Mouse (Mus musculus) embryonic facial prominence, embryonic 13.5 days (tissue): ENCODE data around the gene Olfr223. TPM values are rescaled to one million over a fixed set of nuclear protein-coding genes. Genes with fewer than 3 reads are reported as not detected.
"Not testable (repeated sequence)": the region's sequence is repeated elsewhere in the genome, so short reads cannot be mapped to it uniquely, and the experiment has no call there.

ENCODE experiments used
- ATAC-seq: fragments of 200-750 bp; cut with Nextera tagmentation; 2 replicates; pipeline ENCODE4 v1.8.0; 2017; ENCODE audit warnings: low read depth; ENCODE audit not compliant: insufficient number of reproducible peaks, insufficient read depth, low FRiP score, low TSS enrichment
- H3K27ac ChIP-seq: fragments of 300-500 bp; sonication (generic); 2 replicates; pipeline ENCODE4 v1.5.1; 2015; ENCODE audit warnings: moderate library complexity, mild to moderate bottlenecking, inconsistent platforms
- H3K27me3 ChIP-seq: fragments of 300-500 bp; sonication (generic); 2 replicates; pipeline ENCODE4 v1.6.1; 2015; ENCODE audit warnings: mild to moderate bottlenecking, inconsistent platforms
- H3K36me3 ChIP-seq: fragments of 300-500 bp; sonication (generic); 2 replicates; pipeline ENCODE4 v1.6.1; 2015; ENCODE audit warnings: mild to moderate bottlenecking, inconsistent platforms
- H3K4me1 ChIP-seq: fragments of 300-500 bp; sonication (generic); 2 replicates; pipeline ENCODE4 v1.6.1; 2015; ENCODE audit warnings: inconsistent platforms
- H3K4me2 ChIP-seq: fragments of 300-500 bp; sonication (generic); 2 replicates; pipeline ENCODE4 v1.6.1; 2015; ENCODE audit warnings: moderate library complexity, mild to moderate bottlenecking, inconsistent platforms
- H3K4me3 ChIP-seq: fragments of 300-500 bp; sonication (generic); 2 replicates; pipeline ENCODE4 v1.5.1; 2015; ENCODE audit warnings: mild to moderate bottlenecking, inconsistent platforms
- H3K9ac ChIP-seq: fragments of 300-500 bp; sonication (generic); 2 replicates; pipeline ENCODE4 v1.6.1; 2015; ENCODE audit warnings: mild to moderate bottlenecking, inconsistent platforms
- H3K9me3 ChIP-seq: fragments of 300-500 bp; sonication (generic); 2 replicates; pipeline ENCODE4 v1.6.1; 2016; ENCODE audit warnings: inconsistent platforms
- WGBS: fragments of 180-500 bp; shearing (Covaris S2); methylation state at CpG from one replicate; pipeline ENCODE4 v1.1.7; 2015; ENCODE audit warnings: mixed read lengths; 5-methylcytosine and 5-hydroxymethylcytosine counted together
- polyA plus RNA-seq: library from polyadenylated mRNA; unstranded; fragments of >200 nt; fragmentation: Nextera tagmentation; extraction: Ambion mirVana; gene quantifications from 2 replicates; pipeline ENCODE4 v1.2.1, GENCODE M21; 2015

The Olfr223 gene
- polyA plus RNA-seq, 1 experiment from 2014 or later = not detected

DNA sequence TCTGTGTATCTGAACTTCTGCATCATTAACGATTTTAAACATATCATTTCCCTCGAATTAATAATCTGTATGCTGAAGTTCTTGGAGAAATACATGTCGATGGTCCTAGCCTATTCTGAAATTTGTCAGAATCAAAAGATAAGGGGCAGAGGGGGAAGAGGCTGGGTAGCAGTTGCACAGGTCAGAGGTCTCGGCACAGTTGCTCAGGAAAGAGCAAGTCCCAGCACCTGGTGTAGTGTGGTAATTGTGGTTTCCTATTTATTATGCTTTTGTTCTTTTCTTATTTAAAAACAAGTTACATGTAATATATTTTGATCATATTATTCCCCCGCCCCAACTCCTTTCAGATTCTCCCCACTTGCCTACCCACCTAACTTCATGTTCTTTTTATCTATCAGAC is 35.1 kb upstream of the Olfr223 start:
- Histone ChIP-seq H3K4me3 (no peak overlapping the region), H3K27me3 (no peaks in the 10 kb centered on the region), H3K4me2 (no peak overlapping the region), H3K27ac (no peak overlapping the region), H3K9me3 (no peaks in the 10 kb centered on the region), H3K36me3 (no peaks in the 10 kb centered on the region), H3K4me1 (no peaks in the 10 kb centered on the region), H3K9ac (no peak overlapping the region)
- no peak for ATAC-seq
- WGBS = 76% methylated on average over 5 of the region's 5 CpGs

- H3K9ac ChIP-seq = no peak overlapping the region
These were observed 33.1 kb upstream of the Olfr223 start for GRCm38 (mm10) chr11:59626192-59626591.

DNA sequence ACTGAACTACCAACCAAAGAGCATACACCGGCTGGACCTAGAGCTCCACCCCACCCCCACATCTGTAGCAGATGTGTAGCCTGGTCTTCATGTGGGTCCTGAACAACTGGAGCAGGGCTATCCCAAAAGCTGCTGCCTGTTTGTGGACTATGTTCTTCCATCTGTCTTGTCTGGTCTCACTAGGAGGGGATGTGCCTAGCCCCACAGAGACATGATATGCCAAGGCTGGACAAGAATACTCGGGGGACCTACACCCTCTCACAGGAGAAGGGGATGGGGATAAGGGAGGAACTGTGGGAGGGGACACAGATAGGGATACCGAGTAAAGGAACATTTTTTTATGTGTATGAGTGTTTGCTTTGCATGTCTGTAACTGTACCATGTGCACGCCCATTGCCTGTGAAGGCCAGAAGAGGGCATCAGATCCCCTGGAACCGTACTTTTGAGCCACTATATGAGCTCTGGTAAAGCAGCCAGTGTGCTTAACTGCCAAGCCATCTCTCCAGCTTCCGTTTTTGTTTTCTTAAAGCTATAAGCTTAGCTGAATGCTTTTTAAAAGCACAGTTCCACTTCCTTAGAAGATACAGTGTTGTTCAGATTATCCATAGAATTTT is 31.0 kb upstream of the Olfr223 start:
- H3K36me3 ChIP-seq = no peaks in the 10 kb centered on the region
- ATAC-seq = no peak
- no peaks in the 10 kb centered on the region for H3K9me3 ChIP-seq
- WGBS = 39% methylated on average over 6 of the region's 6 CpGs
- no peak overlapping the region for H3K27ac ChIP-seq
- no peak overlapping the region for H3K4me3 ChIP-seq
- no peak overlapping the region for H3K9ac ChIP-seq
- H3K4me1 ChIP-seq = no peaks in the 10 kb centered on the region
- no peaks in the 10 kb centered on the region for H3K27me3 ChIP-seq
- no peak overlapping the region for H3K4me2 ChIP-seq

More at GRCm38 (mm10) chr11:59626192-59626591, 33.1 kb upstream of the Olfr223 start:
- Histone ChIP-seq H3K9me3 (no peaks in the 10 kb centered on the region), H3K27ac (no peak overlapping the region), H3K4me1 (no peaks in the 10 kb centered on the region), H3K4me2 (no peak overlapping the region), H3K36me3 (no peaks in the 10 kb centered on the region), H3K4me3 (no peak overlapping the region), H3K27me3 (no peaks in the 10 kb centered on the region)
- 84% methylated on average over 7 of the region's 7 CpGs for WGBS
- no peak for ATAC-seq

DNA sequence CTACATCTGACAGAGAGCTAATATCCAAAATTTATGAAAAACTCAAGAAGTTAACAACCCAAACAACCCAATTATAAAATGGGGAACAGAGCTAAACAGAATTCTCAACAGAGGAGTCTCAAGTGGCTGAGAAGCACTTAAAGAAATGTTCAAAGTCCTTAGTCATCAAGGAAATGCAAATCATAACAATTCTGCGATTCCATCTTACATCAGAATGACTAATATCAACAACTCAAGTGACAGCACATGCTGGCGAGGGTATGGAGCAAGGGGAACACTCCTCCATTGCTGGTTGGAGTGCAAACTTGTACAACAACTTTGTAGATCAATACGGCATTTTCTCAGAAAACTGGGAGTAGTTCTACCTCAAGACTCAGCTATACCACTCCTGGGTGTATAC is 29.1 kb upstream of the Olfr223 start:
- H3K4me3 ChIP-seq = no peak overlapping the region
- no peaks in the 10 kb centered on the region for H3K27me3 ChIP-seq
- no peak for ATAC-seq
- no peaks in the 10 kb centered on the region for H3K9me3 ChIP-seq
- H3K36me3 ChIP-seq = no peaks in the 10 kb centered on the region
- 78% methylated on average over 3 of the region's 3 CpGs for WGBS
- no peaks in the 10 kb centered on the region for H3K4me1 ChIP-seq
- H3K9ac ChIP-seq = no peak overlapping the region
- H3K27ac ChIP-seq = no peak overlapping the region
- H3K4me2 ChIP-seq = no peak overlapping the region

DNA sequence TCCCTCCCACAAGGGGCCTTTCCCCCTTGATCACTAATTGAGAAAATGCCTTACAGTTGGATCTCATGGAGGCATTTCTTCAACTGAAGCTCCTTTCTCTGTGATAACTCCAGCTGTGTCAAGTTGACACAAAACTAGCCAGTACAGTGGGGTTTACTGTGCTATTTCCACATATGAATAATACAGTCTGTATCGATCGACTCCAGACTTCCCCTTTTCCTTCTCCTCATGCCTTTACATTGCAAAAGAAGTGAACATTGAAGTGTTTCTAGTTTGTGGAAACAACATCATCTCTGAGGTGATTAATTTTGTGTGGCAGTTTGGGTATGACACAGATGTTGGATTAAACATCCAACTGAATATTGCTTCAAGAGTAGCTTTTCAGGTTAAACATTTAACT is 23.9 kb upstream of the Olfr223 start:
- H3K4me3 ChIP-seq, H3K4me1 ChIP-seq, H3K27ac ChIP-seq, ATAC-seq, H3K36me3 ChIP-seq, H3K27me3 ChIP-seq, H3K4me2 ChIP-seq, H3K9ac ChIP-seq, H3K9me3 ChIP-seq: not testable (repeated sequence)
- WGBS = 92% methylated on average over 2 of the region's 2 CpGs

DNA sequence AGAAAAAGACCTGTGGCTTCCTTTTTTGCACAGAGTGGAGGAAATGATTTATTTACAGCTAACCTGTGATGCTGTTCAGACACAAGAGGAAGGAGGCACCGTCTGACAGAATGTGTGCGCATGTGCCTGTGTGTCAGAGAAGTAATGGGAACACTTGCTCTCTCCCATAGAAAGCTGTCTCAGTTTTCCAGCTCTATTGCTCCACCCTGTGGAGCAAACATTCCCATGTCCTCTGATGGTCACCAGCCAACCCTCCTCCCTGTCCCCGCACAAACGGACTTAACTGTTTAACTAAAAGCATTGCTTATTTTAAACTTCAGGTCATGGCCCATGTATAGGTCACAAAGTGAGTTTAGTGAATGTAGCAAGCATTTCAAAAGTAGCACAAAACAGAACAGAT is 21.0 kb upstream of the Olfr223 start:
- Histone ChIP-seq H3K36me3 (no peaks in the 10 kb centered on the region), H3K4me3 (no peak overlapping the region), H3K4me2 (no peak overlapping the region), H3K9me3 (no peaks in the 10 kb centered on the region), H3K4me1 (peaks cover 2% of the 10 kb centered on the region; the same call in 1 of the 2 replicates), H3K27ac (no peak overlapping the region), H3K27me3 (no peaks in the 10 kb centered on the region), H3K9ac (no peak overlapping the region)
- WGBS = 54% methylated on average over 4 of the region's 4 CpGs
- ATAC-seq = no peak

- H3K9me3 ChIP-seq = no peaks in the 10 kb centered on the region
- H3K9ac ChIP-seq = no peak overlapping the region
- ATAC-seq = no peak
- no peak overlapping the region for H3K4me2 ChIP-seq
- H3K27ac ChIP-seq = no peak overlapping the region
- peaks cover 2% of the 10 kb centered on the region; the same call in 1 of the 2 replicates for H3K4me1 ChIP-seq
- no peaks in the 10 kb centered on the region for H3K27me3 ChIP-seq
- no peak overlapping the region for H3K4me3 ChIP-seq
- 79% methylated on average over 5 of the region's 5 CpGs for WGBS
- H3K36me3 ChIP-seq = no peaks in the 10 kb centered on the region
These were observed 18.6 kb upstream of the Olfr223 start for GRCm38 (mm10) chr11:59611646-59612045.

DNA sequence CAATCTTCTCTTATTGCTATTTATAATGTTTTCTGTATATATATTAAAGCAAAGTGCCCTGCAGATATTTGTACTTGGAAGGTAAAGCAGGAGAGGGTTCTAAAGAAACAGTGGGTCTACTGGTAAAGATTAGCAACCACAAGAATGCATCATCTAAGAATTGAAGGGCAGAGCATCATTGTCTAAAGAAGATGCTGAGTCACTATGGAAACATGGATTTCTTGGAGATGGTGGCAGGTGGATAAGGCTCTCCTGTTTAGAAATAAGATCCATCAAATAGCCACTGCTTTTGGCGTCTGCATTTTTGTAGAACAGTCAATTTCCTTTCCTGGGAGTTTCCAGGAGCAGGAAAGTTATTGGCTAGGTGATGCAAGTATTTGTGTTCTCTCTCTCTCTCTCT is 9.2 kb upstream of the Olfr223 start:
- Histone ChIP-seq H3K4me1 (no peaks in the 10 kb centered on the region), H3K9me3 (no peaks in the 10 kb centered on the region), H3K4me2 (no peak overlapping the region), H3K9ac (no peak overlapping the region), H3K4me3 (no peak overlapping the region), H3K27me3 (no peaks in the 10 kb centered on the region), H3K27ac (no peak overlapping the region), H3K36me3 (no peaks in the 10 kb centered on the region)
- WGBS = 54% methylated on average over 1 of the region's 1 CpGs
- ATAC-seq = no peak

GRCm38 (mm10) chr11:59600872-59601271 is 7.8 kb upstream of the Olfr223 start:
- no peaks in the 10 kb centered on the region for H3K9me3 ChIP-seq
- H3K4me3 ChIP-seq = no peak overlapping the region
- 87% methylated on average over 3 of the region's 3 CpGs for WGBS
- no peaks in the 10 kb centered on the region for H3K36me3 ChIP-seq
- H3K4me1 ChIP-seq = no peaks in the 10 kb centered on the region
- no peak for ATAC-seq
- H3K27ac ChIP-seq = no peak overlapping the region
- H3K9ac ChIP-seq = no peak overlapping the region
- no peaks in the 10 kb centered on the region for H3K27me3 ChIP-seq
- H3K4me2 ChIP-seq = no peak overlapping the region

- no peaks in the 10 kb centered on the region for H3K4me1 ChIP-seq
- H3K36me3 ChIP-seq = no peaks in the 10 kb centered on the region
- no peaks in the 10 kb centered on the region for H3K9me3 ChIP-seq
- no peak overlapping the region for H3K4me3 ChIP-seq
- ATAC-seq = no peak
- H3K4me2 ChIP-seq = no peak overlapping the region
- H3K27ac ChIP-seq = no peak overlapping the region
- no peaks in the 10 kb centered on the region for H3K27me3 ChIP-seq
- no peak overlapping the region for H3K9ac ChIP-seq
- 51% methylated on average over 7 of the region's 7 CpGs for WGBS
These were observed 6.1 kb upstream of the Olfr223 start for GRCm38 (mm10) chr11:59599211-59599610.

DNA sequence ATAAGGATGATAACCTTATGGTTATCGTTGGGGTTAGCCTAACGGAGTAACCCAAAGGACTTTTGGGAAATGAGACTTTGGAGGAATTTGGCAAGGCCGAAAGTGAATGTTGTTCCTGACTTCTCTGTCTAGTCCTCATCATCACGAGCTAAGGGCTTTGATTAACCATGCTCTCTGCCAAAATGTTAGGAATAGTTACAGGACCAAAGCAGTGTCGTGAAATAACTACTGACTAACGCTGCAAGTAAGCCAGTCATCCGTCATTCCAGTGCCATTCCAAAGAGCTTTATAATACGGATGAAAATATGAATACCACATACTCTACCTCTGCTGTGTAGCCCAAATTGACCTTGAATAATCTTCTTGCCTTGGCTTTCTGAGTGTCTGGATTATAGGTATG is 3.9 kb upstream of the Olfr223 start:
- H3K27me3 ChIP-seq = no peaks in the 10 kb centered on the region
- WGBS = 85% methylated on average over 8 of the region's 8 CpGs
- H3K4me2 ChIP-seq = no peak overlapping the region
- H3K9ac ChIP-seq = no peak overlapping the region
- H3K36me3 ChIP-seq = no peaks in the 10 kb centered on the region
- H3K27ac ChIP-seq = no peak overlapping the region
- no peak overlapping the region for H3K4me3 ChIP-seq
- ATAC-seq = no peak
- no peaks in the 10 kb centered on the region for H3K9me3 ChIP-seq
- no peaks in the 10 kb centered on the region for H3K4me1 ChIP-seq

- Histone ChIP-seq H3K27ac (no peak overlapping the region), H3K4me2 (no peak overlapping the region)
- no peak for ATAC-seq
These were observed 3.0 kb upstream of the Olfr223 start for GRCm38 (mm10) chr11:59596091-59596490.

More at GRCm38 (mm10) chr11:59596091-59596490, 3.0 kb upstream of the Olfr223 start:
- no peaks in the 10 kb centered on the region for H3K9me3 ChIP-seq
- no peaks in the 10 kb centered on the region for H3K4me1 ChIP-seq
- no peaks in the 10 kb centered on the region for H3K36me3 ChIP-seq
- no peak overlapping the region for H3K4me3 ChIP-seq
- no peaks in the 10 kb centered on the region for H3K27me3 ChIP-seq
- WGBS = 46% methylated on average over 4 of the region's 4 CpGs
- H3K9ac ChIP-seq = no peak overlapping the region
